Mouse (Mus musculus): ENCODE results near the gene Slc31a1. TPM values are rescaled to one million over a fixed set of nuclear protein-coding genes. Genes with fewer than 3 reads are reported as not detected.

The Slc31a1 gene
- total RNA-seq, 2 experiments from 2014 or later = 17.7 to 19.2 TPM

DNA sequence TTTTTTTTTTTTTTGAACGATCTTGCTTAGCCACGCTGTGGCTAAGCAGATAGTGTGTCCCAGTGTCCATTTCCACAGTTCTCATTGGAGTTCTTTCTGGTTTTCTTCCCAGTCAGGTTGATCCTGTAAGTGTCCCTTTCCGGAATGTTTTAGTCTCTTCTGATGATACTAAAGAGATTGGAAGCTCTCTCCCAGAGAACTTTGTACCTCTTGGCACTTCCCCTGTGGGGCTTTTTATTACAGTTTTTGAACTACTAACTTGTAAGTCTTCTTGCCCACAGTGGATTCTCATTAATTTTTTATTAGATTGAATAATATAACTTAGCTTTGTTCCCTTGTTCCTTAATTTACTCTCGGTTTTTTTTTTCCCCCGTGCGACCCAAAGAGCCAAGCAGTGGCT lies 1.0 kb downstream of the Slc31a1 start:
- intact Hi-C loops (cut with DNase I) = loop anchor here (2.0 kb wide), 1 partner anchor 47 kb away; the partner anchor contains the start of genes Cdc26 and Prpf4
- no peak for DNase-seq (ENCODE audit: low spot score in 2 of 2)

DNA sequence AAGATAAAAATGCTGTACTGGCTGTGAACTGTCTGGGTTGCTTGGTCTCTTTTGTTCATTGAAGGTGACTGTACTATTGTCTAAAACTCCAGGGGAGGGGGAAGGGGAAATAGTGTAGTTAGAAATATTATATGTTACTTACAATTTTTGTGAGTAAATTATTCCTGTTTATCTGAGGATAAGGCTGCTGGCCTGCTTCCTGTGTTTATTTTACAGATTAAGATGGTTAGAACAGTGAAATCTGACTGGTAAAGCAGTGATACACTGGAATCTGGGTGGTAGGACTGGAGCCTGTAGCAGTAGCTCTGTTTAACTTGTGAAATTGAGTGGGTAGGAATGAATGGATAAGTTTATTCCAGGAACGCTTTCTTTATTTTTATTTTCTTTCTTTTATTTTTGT lies 1.5 kb downstream of the Slc31a1 start:
- intact Hi-C loops (cut with DNase I) = loop anchor here (2.0 kb wide), 1 partner anchor 47 kb away; the partner anchor contains the start of genes Cdc26 and Prpf4
- DNase-seq (ENCODE audit: low spot score in 2 of 2) = no peak

DNA sequence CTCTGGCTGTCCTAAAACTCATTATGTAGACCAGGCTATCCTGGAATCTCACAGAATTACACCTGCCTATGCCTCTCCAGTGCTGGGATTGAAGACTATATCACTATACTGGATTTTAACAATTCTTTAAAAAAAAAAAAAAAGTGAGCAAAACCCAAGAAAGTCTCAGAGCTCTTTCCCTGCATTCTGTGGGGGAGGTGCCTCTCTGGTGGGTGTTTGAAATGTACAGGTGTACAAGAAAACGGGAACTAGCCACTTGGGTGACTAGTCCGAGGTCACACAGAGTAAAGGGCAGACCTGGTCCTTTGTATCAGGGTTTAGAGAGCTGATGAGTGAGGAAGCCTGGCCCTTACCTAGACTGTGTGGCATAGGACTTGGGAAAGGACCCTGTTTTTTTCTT lies 1.9 kb downstream of the Slc31a1 start:
- intact Hi-C loops (cut with DNase I) = no loop called here
- DNase-seq (ENCODE audit: low spot score in 2 of 2) = no peak

DNA sequence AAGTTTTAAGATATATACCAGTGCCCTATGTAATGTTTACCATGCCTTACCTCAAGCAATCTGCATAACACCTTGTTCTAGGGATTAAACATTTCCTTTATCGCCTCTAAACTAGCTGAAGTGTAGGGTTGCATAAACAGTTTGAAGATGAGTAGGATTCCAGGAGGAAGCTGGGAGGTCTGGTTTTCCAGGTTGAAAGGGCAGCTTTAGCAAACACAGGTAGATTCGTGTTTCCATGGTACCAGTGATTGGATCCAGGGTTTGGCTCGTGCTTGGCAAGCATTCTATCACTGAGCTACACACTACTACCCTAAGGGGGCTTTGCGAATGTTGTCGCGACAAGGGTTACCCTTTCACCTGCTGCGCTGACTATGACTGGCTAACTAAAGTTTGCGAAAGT lies 3.8 kb downstream of the Slc31a1 start:
- DNase-seq (ENCODE audit: low spot score in 2 of 2) = no peak
- intact Hi-C loops (cut with DNase I) = no loop called here

DNA sequence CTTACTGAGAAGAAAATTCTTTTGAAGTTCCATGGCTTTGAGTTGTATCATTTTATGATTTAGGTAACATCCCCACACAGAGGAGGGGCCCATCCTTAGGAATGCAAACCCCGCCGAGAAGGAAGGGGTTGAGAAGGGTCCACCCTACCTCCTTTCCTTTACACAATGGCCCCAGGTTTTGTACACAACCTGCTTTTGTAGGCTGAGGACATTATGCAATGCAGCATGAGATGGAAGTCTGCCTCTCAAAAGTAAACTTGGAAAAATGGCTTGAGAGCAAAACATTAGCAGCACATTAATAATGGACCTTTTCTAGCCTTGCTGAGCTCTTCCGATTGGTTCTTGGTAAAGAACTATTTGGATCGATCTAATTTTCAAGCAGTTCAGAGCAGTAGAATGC lies 5.8 kb downstream of the Slc31a1 start:
- intact Hi-C loops (cut with DNase I) = no loop called here
- no peak for DNase-seq (ENCODE audit: low spot score in 2 of 2)

DNA sequence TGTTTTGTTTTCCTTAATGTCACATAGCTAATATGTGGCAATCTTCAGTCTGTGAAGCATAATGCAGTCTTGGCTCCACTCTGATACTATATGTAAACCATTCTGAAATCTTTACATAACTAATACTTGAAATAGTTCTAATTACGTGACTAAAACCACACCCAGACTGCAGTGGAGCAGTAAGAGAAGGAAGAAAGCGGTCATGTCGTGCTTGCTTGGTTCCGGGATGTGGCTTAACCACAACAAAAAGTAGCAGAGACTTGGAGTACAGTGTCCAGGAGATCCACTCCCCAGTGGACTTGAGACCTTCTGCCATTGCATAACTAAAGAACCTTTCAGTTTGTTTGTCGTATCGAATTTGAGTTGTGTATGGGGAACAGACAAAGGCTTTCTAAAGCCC lies 7.1 kb downstream of the Slc31a1 start:
- DNase-seq (ENCODE audit: low spot score in 2 of 2) = no peak
- intact Hi-C loops (cut with DNase I) = no loop called here

DNA sequence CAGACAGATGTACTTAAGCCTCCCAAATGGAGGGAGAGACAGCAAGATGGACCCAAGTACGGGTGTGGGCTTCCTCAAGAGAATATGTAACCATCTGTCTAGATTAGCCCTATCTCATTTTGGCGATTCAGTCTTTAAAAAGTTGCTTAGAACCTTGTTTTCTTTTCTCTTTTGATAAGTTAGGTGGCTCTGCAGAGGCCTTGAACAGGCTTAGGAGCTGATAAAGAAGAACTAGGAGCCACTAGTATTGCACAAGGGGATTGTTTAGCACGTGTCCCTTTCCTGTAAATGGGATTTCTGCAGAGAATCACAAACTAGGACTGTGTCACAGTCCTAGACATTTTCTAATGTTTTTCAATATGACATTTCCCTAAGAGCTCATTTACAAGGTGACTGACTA lies 8.6 kb downstream of the Slc31a1 start:
- intact Hi-C loops (cut with DNase I) = no loop called here
- no peak for DNase-seq (ENCODE audit: low spot score in 2 of 2)

DNA sequence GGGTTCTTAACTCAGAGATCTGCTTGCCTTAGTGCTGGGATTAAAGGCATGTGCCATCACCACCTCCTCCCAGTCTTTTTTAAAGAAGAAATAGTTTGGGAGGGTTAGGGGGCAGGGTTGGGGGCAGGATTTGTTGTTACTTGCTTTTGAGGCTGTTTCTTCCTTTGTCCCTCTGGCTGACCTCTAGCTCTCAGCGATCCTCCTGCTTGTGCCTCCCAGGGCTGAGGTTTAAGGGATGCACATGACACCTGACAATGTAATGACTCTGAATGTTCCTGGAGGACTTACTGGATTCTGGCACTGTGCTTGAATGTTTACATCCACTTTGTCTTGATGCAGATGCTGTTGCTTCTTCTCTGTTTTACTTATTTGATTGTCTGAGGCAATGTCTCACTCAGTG lies 11.9 kb downstream of the Slc31a1 start:
- intact Hi-C loops (cut with DNase I) = no loop called here
- no peak for DNase-seq (ENCODE audit: low spot score in 2 of 2)

DNA sequence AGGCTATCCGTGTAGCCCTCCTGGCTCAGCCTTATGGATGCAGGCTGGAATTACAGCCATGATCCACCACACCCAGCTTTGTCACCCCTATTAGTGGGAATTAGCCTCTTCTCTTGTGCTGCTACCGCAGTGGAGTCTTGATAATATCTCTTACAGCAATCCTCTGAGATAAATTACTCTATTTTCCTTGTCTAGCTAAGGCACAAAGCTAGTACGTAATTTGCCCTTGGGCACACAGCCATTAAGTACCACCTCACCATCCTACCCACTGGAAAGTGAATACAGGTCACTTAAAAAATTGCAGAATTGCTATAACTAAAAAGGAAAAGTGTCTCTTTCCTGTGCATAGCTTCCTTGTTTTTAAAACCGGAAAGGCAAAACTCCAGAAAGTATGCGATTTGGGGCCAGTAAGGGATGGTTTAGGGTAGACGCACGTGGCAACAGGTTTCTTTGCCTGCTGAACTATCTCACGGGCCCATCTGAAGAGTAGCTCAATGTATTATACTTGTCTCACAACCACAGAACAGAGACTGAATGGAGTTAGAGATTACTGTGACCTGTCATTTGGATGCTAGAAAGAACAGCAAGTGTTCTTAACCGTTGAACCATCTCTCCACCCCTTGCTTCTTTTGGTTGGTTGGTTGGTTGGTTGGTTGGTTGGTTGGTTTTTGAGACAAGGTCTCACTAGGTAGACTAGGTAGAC lies 12.4 kb downstream of the Slc31a1 start:
- intact Hi-C loops (cut with DNase I) = no loop called here
- no peak for DNase-seq (ENCODE audit: low spot score in 2 of 2)

DNA sequence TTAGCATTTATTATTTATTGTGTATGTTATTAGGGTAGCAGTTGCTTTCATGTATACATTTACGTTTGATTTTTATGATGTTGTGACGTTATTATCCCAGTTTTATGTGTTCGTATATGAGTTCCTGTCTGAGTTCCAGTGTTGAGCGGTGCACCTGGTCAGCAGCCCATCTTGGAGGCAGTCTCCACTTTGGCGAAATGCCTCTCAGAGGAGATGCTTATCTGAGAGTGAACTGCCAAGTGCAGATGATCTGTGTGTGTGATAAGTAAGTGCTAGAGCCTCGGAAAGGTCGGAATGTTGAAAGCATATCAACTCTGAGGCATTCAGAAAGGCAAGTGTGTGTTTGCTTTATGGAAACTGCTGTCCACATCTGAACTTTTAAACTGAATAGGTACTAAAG lies 13.1 kb downstream of the Slc31a1 start:
- no peak for DNase-seq (ENCODE audit: low spot score in 2 of 2)
- intact Hi-C loops (cut with DNase I) = no loop called here

DNA sequence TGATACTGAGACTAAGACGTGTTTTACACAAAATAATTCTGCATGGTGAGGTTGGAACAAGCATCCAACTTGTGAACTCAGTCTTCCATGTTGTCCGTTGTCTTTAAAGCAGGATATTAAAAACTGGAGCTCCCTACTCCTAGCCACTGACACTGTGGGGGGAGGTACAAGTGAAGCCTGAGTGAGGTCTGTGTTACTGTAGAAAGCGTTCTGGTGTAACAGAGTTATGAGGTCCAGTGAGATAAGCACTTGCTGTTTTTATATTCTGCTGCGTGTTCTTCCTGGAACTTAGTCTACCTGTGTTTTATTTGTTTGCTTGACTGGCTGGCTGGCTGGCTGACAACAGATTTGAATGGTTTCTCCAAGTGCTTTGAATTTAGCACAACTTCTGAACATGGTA lies 13.8 kb downstream of the Slc31a1 start:
- intact Hi-C loops (cut with DNase I) = no loop called here
- no peak for DNase-seq (ENCODE audit: low spot score in 2 of 2)

DNA sequence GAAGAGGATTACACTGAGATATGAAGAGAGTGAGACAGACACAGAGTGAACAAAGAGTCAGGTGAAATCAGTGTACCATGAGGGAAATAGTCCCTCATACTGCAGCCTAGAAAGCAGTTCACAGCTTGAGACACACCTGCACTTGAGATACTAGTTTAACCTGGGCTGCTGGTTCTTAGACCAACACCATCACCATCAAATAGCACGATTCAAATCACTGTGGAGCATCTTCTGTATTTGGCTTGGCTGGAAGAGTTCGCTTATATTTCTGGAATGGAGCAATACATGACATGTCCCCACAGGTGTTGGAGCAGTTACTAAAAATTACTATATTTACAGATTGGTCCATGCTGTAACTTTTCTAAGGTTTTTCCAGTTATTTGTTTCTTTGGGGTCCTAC lies 15.6 kb downstream of the Slc31a1 start:
- intact Hi-C loops (cut with DNase I) = no loop called here

DNA sequence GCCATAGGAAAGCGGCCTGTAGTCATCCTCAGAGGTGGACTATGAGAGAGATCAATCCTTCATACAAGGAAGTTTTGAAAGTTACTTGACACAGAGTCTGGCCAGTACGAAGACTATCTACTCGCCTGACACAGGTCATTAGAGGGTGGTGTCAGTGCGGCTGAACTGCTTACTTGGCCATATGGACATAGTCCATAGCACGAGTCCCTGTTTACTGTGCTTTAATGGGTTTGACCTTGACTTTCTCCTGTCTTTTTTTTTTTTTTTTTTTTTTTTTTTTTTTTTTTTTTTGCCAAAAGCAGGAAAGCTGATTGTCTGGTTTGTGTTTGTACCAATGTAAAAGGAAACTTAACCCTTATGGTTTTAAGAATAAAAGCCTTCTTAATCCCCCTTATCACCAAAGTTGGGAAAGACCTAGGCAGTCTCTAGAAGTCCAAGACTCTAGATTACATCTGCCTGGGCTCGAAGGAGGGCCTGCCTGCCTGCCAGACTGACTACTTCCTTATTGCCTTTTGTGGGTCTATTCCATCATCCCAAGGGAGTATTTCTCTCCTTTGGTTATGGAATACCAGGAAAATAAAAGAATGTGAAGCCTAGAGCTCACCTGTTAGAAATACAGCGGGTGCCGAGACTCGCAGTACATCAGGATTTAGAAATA lies 19.3 kb downstream of the Slc31a1 start:
- intact Hi-C loops (cut with DNase I) = no loop called here
- no peak for DNase-seq (ENCODE audit: low spot score in 2 of 2)

More for the DNA sequence above, 15.6 kb downstream of the Slc31a1 start:
- DNase-seq (ENCODE audit: low spot score in 2 of 2) = no peak

DNA sequence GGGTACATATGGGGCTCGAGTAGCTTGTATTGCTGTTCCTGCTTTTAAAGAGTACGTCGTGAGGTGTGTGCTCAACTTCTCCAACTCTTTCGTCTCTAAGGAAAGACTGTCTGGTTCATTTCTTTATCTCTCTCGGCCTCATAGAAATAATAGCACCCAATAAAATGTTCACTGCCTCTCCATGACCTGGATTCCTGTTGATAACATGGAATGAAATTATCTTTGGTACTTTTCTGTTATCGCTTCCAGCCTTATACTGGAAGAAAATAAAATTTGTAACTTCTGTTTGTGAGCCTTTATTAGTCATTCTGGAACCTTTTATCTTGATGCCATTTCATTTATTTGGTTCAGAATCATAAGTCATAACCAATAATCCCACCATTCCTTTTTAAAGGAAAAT lies 22.7 kb downstream of the Slc31a1 start:
- intact Hi-C loops (cut with DNase I) = no loop called here
- no peak for DNase-seq (ENCODE audit: low spot score in 2 of 2)

DNA sequence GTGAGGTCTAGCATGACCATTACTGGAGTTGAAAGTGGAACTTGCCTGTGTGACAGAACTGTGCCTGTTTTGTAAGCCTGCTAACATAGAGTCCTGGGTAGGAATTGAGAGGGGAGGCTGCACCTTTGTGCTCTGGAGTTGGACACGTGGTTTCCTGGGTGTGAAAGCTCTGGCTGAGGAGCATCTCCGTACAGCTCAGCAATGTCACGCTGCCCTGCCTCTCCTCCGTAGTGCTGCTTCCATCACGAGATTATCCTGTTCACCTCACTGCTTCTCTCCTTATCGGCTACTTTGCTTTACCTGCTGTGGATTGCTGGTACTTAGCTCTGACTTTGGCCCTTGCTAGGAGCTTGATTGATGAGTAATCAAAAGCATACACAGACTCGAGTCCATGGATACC lies 23.2 kb downstream of the Slc31a1 start:
- no peak for DNase-seq (ENCODE audit: low spot score in 2 of 2)
- intact Hi-C loops (cut with DNase I) = no loop called here

DNA sequence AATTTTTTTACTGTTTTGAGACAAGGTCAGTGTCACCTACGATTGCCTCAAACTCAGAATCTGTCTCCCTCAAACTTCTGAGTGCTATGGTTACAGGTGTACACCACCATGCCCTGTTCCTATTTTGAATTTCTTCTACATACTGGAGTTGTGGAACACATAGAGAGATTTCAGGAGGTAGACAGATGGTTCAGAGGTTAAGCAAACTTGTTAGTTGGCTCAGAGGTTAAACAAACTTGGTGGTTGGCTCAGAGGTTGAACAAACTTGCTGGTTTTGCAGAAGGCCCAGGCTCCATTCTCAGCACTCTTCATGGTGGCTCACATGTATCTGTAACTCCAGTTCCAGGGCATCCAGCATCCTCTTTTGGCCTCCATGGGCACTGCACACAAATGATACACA lies 23.6 kb downstream of the Slc31a1 start:
- intact Hi-C loops (cut with DNase I) = no loop called here

DNA sequence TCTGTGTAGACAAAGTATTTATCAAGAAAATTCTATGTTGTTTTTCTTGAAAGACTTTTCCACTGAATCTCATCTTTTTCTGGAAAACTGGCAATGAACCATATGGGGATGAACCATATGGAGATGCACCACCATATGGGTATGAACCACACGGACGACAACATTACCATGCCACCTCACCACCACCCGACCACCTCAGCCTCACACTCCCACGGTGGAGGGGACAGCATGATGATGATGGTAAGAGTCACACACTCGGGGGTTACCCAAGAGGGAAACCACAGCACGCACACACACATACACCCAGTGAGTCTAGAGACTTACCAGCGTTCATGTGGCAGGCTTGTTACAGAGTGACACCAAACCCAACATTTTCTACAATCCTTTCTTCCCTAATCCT lies 24.9 kb downstream of the Slc31a1 start:
- intact Hi-C loops (cut with DNase I) = no loop called here
- DNase-seq (ENCODE audit: low spot score in 2 of 2) = peak in 1 of 2 experiments; percentile 60

More for the DNA sequence above, 23.6 kb downstream of the Slc31a1 start:
- no peak for DNase-seq (ENCODE audit: low spot score in 2 of 2)

DNA sequence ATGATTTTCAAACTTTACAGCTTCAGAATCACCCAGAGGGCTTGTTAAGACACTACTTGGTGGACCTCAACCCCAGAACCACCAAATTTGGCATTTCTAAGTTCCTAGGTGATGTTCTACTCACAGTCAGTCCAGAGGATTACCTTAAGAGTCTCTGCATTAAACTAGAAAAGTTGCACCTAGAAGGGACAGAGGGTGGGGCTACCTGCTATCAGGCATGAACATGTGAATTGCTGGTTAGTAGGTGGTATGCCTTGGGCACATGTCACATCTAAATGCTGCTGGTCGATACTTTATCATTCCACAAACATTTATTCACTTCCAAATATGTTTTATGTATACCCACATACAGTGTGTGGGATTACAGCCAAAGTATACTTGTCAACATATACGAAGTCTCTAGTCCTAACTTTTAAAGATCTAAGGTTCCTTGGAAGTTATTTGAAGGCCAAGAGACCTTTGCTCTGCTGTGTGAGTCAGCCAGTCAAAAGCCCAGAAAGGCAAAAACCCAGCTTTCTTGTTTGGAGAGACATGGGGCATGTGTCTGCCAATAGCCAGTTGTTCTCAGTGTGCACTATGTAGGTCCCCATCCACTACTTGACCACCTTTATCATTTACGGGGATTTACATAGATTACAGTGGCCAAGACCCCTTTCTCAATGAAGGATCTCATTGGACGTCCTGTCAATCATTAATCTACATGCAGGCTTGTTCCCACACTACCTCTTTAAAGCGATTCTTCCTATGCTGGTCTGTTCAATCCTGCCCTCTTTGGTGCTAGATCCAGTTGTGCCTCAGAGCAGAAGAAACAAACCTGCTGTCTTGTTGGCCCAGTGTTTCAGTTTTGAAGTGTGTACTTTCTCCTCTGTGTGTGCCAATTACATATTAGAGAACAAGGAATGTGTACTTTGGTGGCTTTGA lies 29.3 kb downstream of the Slc31a1 start:
- no peak for DNase-seq (ENCODE audit: low spot score in 2 of 2)
- intact Hi-C loops (cut with DNase I) = no loop called here

DNA sequence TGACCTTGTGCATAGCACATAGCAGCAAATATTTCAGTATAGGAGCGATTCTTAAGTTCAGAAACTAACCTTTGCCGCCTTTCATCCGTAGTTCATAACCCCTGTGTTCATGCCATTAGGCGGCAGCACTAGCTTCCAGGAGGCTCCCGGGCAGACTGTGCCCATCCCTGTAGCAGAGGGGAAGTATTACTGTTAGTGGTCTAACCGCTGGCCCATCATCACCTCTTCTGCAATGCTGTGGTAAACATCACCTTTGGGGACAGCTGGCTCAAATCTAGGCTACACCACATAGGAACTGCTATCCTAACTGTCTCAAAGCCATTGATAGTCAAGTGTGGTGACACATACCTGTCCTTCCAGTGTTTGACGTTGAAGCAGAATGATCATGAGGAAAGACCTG lies 31.4 kb downstream of the Slc31a1 start:
- no peak for DNase-seq (ENCODE audit: low spot score in 2 of 2)
- intact Hi-C loops (cut with DNase I) = no loop called here

DNA sequence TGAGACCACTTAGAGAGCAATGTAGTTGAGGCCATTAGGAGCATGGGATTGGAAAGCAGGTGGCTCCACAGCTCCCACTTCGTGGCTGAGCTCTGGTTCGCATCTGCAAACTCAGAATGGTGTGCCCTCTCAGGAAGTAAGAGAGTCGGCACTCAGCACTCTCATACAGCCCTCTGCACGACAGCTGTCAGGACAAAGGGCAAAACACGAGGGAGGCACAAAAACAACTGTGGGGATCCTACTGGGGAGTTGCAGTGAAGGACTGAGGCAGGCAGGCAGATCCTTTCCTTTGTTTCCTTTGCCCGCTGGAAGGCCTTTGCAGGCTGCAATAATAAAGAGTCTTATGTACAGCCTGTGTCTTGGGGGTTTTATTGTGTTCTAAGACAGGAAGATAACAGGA lies 32.9 kb downstream of the Slc31a1 start:
- intact Hi-C loops (cut with DNase I) = no loop called here

More for the DNA sequence above, 32.9 kb downstream of the Slc31a1 start:
- DNase-seq (ENCODE audit: low spot score in 2 of 2) = no peak

Data from left cerebral cortex, postnatal 25 days (tissue).